Comparison of ENCODE assay signal across 25 mouse cellular contexts in the genomic region with DNA sequence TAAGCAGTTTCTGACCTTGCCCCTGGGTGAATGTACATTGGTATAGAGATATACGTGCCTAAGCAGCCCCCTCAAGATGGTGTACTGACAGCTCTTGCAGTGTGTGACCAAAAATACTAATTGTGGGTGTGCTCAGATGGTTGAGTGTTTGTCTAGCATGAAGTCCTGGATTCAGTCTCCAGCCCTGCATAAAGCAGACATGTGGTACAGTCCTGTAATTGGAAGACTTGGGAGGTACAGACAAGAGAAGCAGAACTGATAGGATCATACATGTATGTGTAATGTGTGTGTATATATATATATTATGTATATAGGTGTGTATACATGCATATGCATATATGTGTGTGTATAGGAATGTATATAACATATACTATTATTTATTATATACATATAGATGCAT. TPM values are rescaled to one million over a fixed set of nuclear protein-coding genes. Genes with fewer than 3 reads are reported as not detected.
DNase-seq lines count a peak whose midpoint lies in the region; ATAC-seq lines count a peak whose summit lies in the region.
"Had no signal": no experiment of that assay in that cellular context is flagged by ENCODE, and none has a peak within 500 bp of the region (broad histone marks: within the 10 kb centered on the region; RNA-seq: fewer than 3 reads in every experiment).

No protein-coding gene starts in this region.

- no peaks in the 10 kb centered on the region for H3K4me1 ChIP-seq in forebrain, embryonic 12.5 days
- H3K4me1 ChIP-seq in forebrain, embryonic 16.5 days (replicated peaks; ENCODE audit: control insufficient read depth, insufficient read depth, low read length): no peaks in the 10 kb centered on the region
- H3K4me1 ChIP-seq in hindbrain, embryonic 16.5 days (ENCODE audit: control insufficient read depth, insufficient read depth, low read depth, low read length): no peaks in the 10 kb centered on the region
- H3K4me1 ChIP-seq in hindbrain, embryonic 10.5 days (replicated peaks): no peaks in the 10 kb centered on the region
- no peaks in the 10 kb centered on the region for H3K4me1 ChIP-seq in midbrain, embryonic 13.5 days (replicated peaks)
- no peaks in the 10 kb centered on the region for H3K4me1 ChIP-seq in midbrain, embryonic 14.5 days (ENCODE audit: control insufficient read depth, insufficient read depth, low read length)
- H3K4me1 ChIP-seq in neural tube, embryonic 14.5 days (ENCODE audit: control insufficient read depth, insufficient read depth, low read length): no peaks in the 10 kb centered on the region
- peaks cover 8% of the 10 kb centered on the region for H3K4me1 ChIP-seq in neural tube, embryonic 15.5 days
- H3K4me1 ChIP-seq: embryonic facial prominence, embryonic 10.5 days; embryonic facial prominence, embryonic 12.5 days had no signal

- H3K9ac ChIP-seq in forebrain, embryonic 12.5 days: no peak overlapping the region
- no peak overlapping the region for H3K9ac ChIP-seq in forebrain, embryonic 16.5 days (replicated peaks; ENCODE audit: low read depth, low read length)
- no peak overlapping the region for H3K9ac ChIP-seq in hindbrain, embryonic 16.5 days (ENCODE audit: low read depth, low read length)
- H3K9ac ChIP-seq in midbrain, embryonic 13.5 days (replicated peaks): no peak overlapping the region
- no peak overlapping the region for H3K9ac ChIP-seq in midbrain, embryonic 14.5 days (replicated peaks; ENCODE audit: low read length)
- H3K9ac ChIP-seq in neural tube, embryonic 14.5 days (replicated peaks; ENCODE audit: low read depth, low read length): no peak overlapping the region
- no peak overlapping the region for H3K9ac ChIP-seq in neural tube, embryonic 15.5 days (replicated peaks)
- H3K9ac ChIP-seq: embryonic facial prominence, embryonic 12.5 days had no signal

- no peak overlapping the region for H3K4me2 ChIP-seq in forebrain, embryonic 12.5 days
- H3K4me2 ChIP-seq in forebrain, embryonic 16.5 days (ENCODE audit: low read length): no peak overlapping the region
- H3K4me2 ChIP-seq in hindbrain, embryonic 16.5 days (ENCODE audit: low read length): no peak overlapping the region
- no peak overlapping the region for H3K4me2 ChIP-seq in midbrain, embryonic 13.5 days (replicated peaks)
- H3K4me2 ChIP-seq in midbrain, embryonic 14.5 days (ENCODE audit: low read length): no peak overlapping the region
- no peak overlapping the region for H3K4me2 ChIP-seq in neural tube, embryonic 14.5 days (ENCODE audit: low read depth, low read length)
- no peak overlapping the region for H3K4me2 ChIP-seq in neural tube, embryonic 15.5 days
- H3K4me2 ChIP-seq: embryonic facial prominence, embryonic 12.5 days had no signal

- ATAC-seq in forebrain, embryonic 12.5 days (ENCODE audit: low FRiP score): peak; percentile 39; the same call in 1 of the 2 replicates
- ATAC-seq in forebrain, embryonic 16.5 days: no peak
- ATAC-seq in hindbrain, embryonic 16.5 days: 0 out of 2 replicates have a peak, but pooled peaks have one; percentile 24
- ATAC-seq in midbrain, embryonic 13.5 days: 0 out of 2 replicates have a peak, but pooled peaks have one; percentile 37
- no peak for ATAC-seq in midbrain, embryonic 14.5 days (ENCODE audit: low FRiP score, low TSS enrichment)
- ATAC-seq in neural tube, embryonic 14.5 days (ENCODE audit: low read depth): 0 out of 2 replicates have a peak, but pooled peaks have one; percentile 56
- ATAC-seq in neural tube, embryonic 15.5 days (ENCODE audit: low FRiP score): no peak; the same call in 1 of the 2 replicates
- ATAC-seq: activated CD4-positive, CD25-positive, alpha-beta regulatory T cell, adult 4 months; CD4-positive, CD25-positive, alpha-beta regulatory T cell, adult 4 months; forebrain, embryonic 14.5 days; Patski had no signal

- 77% methylated on average over 1 of the region's 1 CpGs for WGBS in forebrain, embryonic 12.5 days
- 93% methylated on average over 1 of the region's 1 CpGs for WGBS in forebrain, embryonic 16.5 days
- 83% methylated on average over 1 of the region's 1 CpGs for WGBS in hindbrain, embryonic 16.5 days
- 82% methylated on average over 1 of the region's 1 CpGs for WGBS in hindbrain, embryonic 10.5 days
- WGBS in midbrain, embryonic 13.5 days: 74% methylated on average over 1 of the region's 1 CpGs
- 76% methylated on average over 1 of the region's 1 CpGs for WGBS in midbrain, embryonic 14.5 days
- WGBS in neural tube, embryonic 14.5 days: 71% methylated on average over 1 of the region's 1 CpGs
- WGBS in neural tube, embryonic 15.5 days: 79% methylated on average over 1 of the region's 1 CpGs

- H3K27ac ChIP-seq in forebrain, embryonic 12.5 days: no peak overlapping the region
- H3K27ac ChIP-seq in forebrain, embryonic 16.5 days (ENCODE audit: low read length): no peak overlapping the region
- no peak overlapping the region for H3K27ac ChIP-seq in hindbrain, embryonic 16.5 days (ENCODE audit: low read depth, low read length)
- no peak overlapping the region for H3K27ac ChIP-seq in hindbrain, embryonic 10.5 days
- no peak overlapping the region for H3K27ac ChIP-seq in midbrain, embryonic 13.5 days
- no peak overlapping the region for H3K27ac ChIP-seq in midbrain, embryonic 14.5 days (replicated peaks; ENCODE audit: low read depth, low read length)
- H3K27ac ChIP-seq in neural tube, embryonic 14.5 days (ENCODE audit: low read depth, low read length): no peak overlapping the region
- no peak overlapping the region for H3K27ac ChIP-seq in neural tube, embryonic 15.5 days (replicated peaks)
- H3K27ac ChIP-seq: embryonic facial prominence, embryonic 10.5 days; embryonic facial prominence, embryonic 12.5 days had no signal

- no peaks in the 10 kb centered on the region for H3K36me3 ChIP-seq in forebrain, embryonic 12.5 days (replicated peaks)
- no peaks in the 10 kb centered on the region for H3K36me3 ChIP-seq in forebrain, embryonic 16.5 days (ENCODE audit: control insufficient read depth, insufficient read depth)
- H3K36me3 ChIP-seq in hindbrain, embryonic 16.5 days (ENCODE audit: control insufficient read depth, insufficient read depth, low read length): no peaks in the 10 kb centered on the region
- no peaks in the 10 kb centered on the region for H3K36me3 ChIP-seq in hindbrain, embryonic 10.5 days
- no peaks in the 10 kb centered on the region for H3K36me3 ChIP-seq in midbrain, embryonic 13.5 days
- H3K36me3 ChIP-seq in midbrain, embryonic 14.5 days (ENCODE audit: control insufficient read depth, insufficient read depth, low read length): no peaks in the 10 kb centered on the region
- no peaks in the 10 kb centered on the region for H3K36me3 ChIP-seq in neural tube, embryonic 14.5 days (ENCODE audit: control insufficient read depth, insufficient read depth, low read length)
- no peaks in the 10 kb centered on the region for H3K36me3 ChIP-seq in neural tube, embryonic 15.5 days
- H3K36me3 ChIP-seq: embryonic facial prominence, embryonic 10.5 days; embryonic facial prominence, embryonic 12.5 days; G1E had no signal

- DNase-seq in hindbrain, embryonic 10.5 days (ENCODE audit: low spot score): no peak
- DNase-seq in midbrain, embryonic 14.5 days: no peak
- DNase-seq: adrenal gland, adult 8-10 months; adrenal gland, postnatal 14 days; adrenal gland, postnatal 36 days; B cell, adult 2 months; cerebellum, adult 11-12 months; cerebellum, adult 2 months; cerebellum, adult 9-10 months; cerebellum, postnatal 10 days; cerebellum, postnatal 25 days had no signal

- H3K27me3 ChIP-seq in forebrain, embryonic 12.5 days: no peaks in the 10 kb centered on the region
- no peaks in the 10 kb centered on the region for H3K27me3 ChIP-seq in forebrain, embryonic 16.5 days (replicated peaks; ENCODE audit: control insufficient read depth, insufficient read depth, low read length)
- no peaks in the 10 kb centered on the region for H3K27me3 ChIP-seq in hindbrain, embryonic 16.5 days (replicated peaks; ENCODE audit: control insufficient read depth, insufficient read depth, low read length)
- H3K27me3 ChIP-seq in hindbrain, embryonic 10.5 days (ENCODE audit: insufficient read depth, poor library complexity, severe bottlenecking): no peaks in the 10 kb centered on the region
- H3K27me3 ChIP-seq in midbrain, embryonic 13.5 days: no peaks in the 10 kb centered on the region
- no peaks in the 10 kb centered on the region for H3K27me3 ChIP-seq in midbrain, embryonic 14.5 days (ENCODE audit: control insufficient read depth, insufficient read depth, low read length)
- H3K27me3 ChIP-seq in neural tube, embryonic 14.5 days (ENCODE audit: control insufficient read depth, insufficient read depth, low read length): no peaks in the 10 kb centered on the region
- H3K27me3 ChIP-seq in neural tube, embryonic 15.5 days (replicated peaks): no peaks in the 10 kb centered on the region
- H3K27me3 ChIP-seq: CH12.LX; embryonic facial prominence, embryonic 12.5 days had no signal

- no peak overlapping the region for H3K4me3 ChIP-seq in forebrain, embryonic 12.5 days (replicated peaks)
- H3K4me3 ChIP-seq in forebrain, embryonic 16.5 days (replicated peaks; ENCODE audit: low read length): no peak overlapping the region
- H3K4me3 ChIP-seq in hindbrain, embryonic 16.5 days (ENCODE audit: low read length): no peak overlapping the region
- no peak overlapping the region for H3K4me3 ChIP-seq in hindbrain, embryonic 10.5 days
- H3K4me3 ChIP-seq in midbrain, embryonic 13.5 days (replicated peaks): no peak overlapping the region
- no peak overlapping the region for H3K4me3 ChIP-seq in midbrain, embryonic 14.5 days (replicated peaks; ENCODE audit: low read depth, low read length)
- no peak overlapping the region for H3K4me3 ChIP-seq in neural tube, embryonic 14.5 days (ENCODE audit: low read depth, low read length)
- H3K4me3 ChIP-seq in neural tube, embryonic 15.5 days (replicated peaks): no peak overlapping the region
- H3K4me3 ChIP-seq: embryonic facial prominence, embryonic 10.5 days; embryonic facial prominence, embryonic 12.5 days had no signal

- no peaks in the 10 kb centered on the region for H3K9me3 ChIP-seq in forebrain, embryonic 12.5 days
- no peaks in the 10 kb centered on the region for H3K9me3 ChIP-seq in forebrain, embryonic 16.5 days (ENCODE audit: control insufficient read depth, low read length)
- no peaks in the 10 kb centered on the region for H3K9me3 ChIP-seq in hindbrain, embryonic 16.5 days (ENCODE audit: control insufficient read depth, low read length)
- H3K9me3 ChIP-seq in hindbrain, embryonic 10.5 days: no peaks in the 10 kb centered on the region
- no peaks in the 10 kb centered on the region for H3K9me3 ChIP-seq in midbrain, embryonic 13.5 days
- H3K9me3 ChIP-seq in midbrain, embryonic 14.5 days (ENCODE audit: control insufficient read depth, low read length): no peaks in the 10 kb centered on the region
- no peaks in the 10 kb centered on the region for H3K9me3 ChIP-seq in neural tube, embryonic 14.5 days (ENCODE audit: control insufficient read depth, low read length)
- no peaks in the 10 kb centered on the region for H3K9me3 ChIP-seq in neural tube, embryonic 15.5 days (replicated peaks)
- H3K9me3 ChIP-seq: embryonic facial prominence, embryonic 10.5 days; embryonic facial prominence, embryonic 12.5 days; G1E had no signal

RNA-seq across cellular contexts. Expression of a gene that starts 32.4 kb away (rescaled TPM):
- polyA plus RNA-seq in forebrain, embryonic 12.5 days (2016; fragmentation: Nextera tagmentation; extraction: Ambion mirVana): 2.2 and 3.1 TPM in 2 replicates
- 5.2 and 5.6 TPM in 2 replicates for polyA plus RNA-seq in forebrain, embryonic 16.5 days (2015; fragmentation: Nextera tagmentation; extraction: Ambion mirVana)
- 13.9 and 14.7 TPM in 2 replicates for polyA plus RNA-seq in hindbrain, embryonic 16.5 days (2015; fragmentation: Nextera tagmentation; extraction: Ambion mirVana)
- polyA plus RNA-seq in hindbrain, embryonic 10.5 days (2016; fragmentation: Nextera tagmentation; extraction: Ambion mirVana): 3.4 and 6.8 TPM in 2 replicates
- 6.5 and 6.9 TPM in 2 replicates for polyA plus RNA-seq in midbrain, embryonic 13.5 days (2015; fragmentation: Nextera tagmentation; extraction: Ambion mirVana)
- polyA plus RNA-seq in midbrain, embryonic 14.5 days (2014; fragmentation: Nextera tagmentation; extraction: Ambion mirVana): 10.8 and 12.8 TPM in 2 replicates
- 20.0 and 24.4 TPM in 2 replicates for polyA plus RNA-seq in neural tube, embryonic 14.5 days (2014; fragmentation: Nextera tagmentation; extraction: Ambion mirVana)
- 19.1 and 21.1 TPM in 2 replicates for polyA plus RNA-seq in neural tube, embryonic 15.5 days (2015; fragmentation: Nextera tagmentation; extraction: Ambion mirVana)
- polyA plus RNA-seq: CD4-positive, CD25-positive, alpha-beta regulatory T cell, adult 4 months; G1E; Patski had no signal

Comparison
In these comparisons a context has a peak if more than half of its experiments do, and no peak if none do; other contexts are left out.
1. ATAC-seq: peak in forebrain, embryonic 12.5 days (single experiment), hindbrain, embryonic 16.5 days (single experiment), midbrain, embryonic 13.5 days (single experiment) and neural tube, embryonic 14.5 days (single experiment); none in forebrain, embryonic 16.5 days (single experiment), midbrain, embryonic 14.5 days (single experiment) and neural tube, embryonic 15.5 days (single experiment).